Mouse (Mus musculus) left cerebral cortex, adult 2 months (tissue): ENCODE data around the gene Gm44790. TPM values are rescaled to one million over a fixed set of nuclear protein-coding genes. Genes with fewer than 3 reads are reported as not detected.
"Not testable (repeated sequence)": the region's sequence is repeated elsewhere in the genome, so short reads cannot be mapped to it uniquely, and the experiment has no call there.

Experiments
- DNase-seq, 2 experiments: peaks; one replicate each; pipeline ENCODE4 v3.0.0; 2021 to 2022; ENCODE audit warnings: low spot score in 2 of 2, mixed read lengths in 1 of 2; ENCODE audit errors: extremely low spot score in 1 of 2
- H3K27ac ChIP-seq: fragments of 200-600 bp; 2 replicates; pipeline ENCODE4 v1.8.1; 2022
- H3K4me3 ChIP-seq: fragments of 200-600 bp; 2 replicates; pipeline ENCODE4 v1.8.1; 2022
- CTCF ChIP-seq: fragments of 200-600 bp; IDR thresholded peaks from 2 replicates; pipeline ENCODE4 v1.8.1; 2022; ENCODE audit warnings: antibody characterized with exemption, mild to moderate bottlenecking, moderate library complexity
- intact Hi-C: fragments of 180-260 bp; cut with DNase I; formaldehyde crosslinking; loops from one replicate; pipeline ENCODE4 v1.15.1; 2025
- total RNA-seq, 2 experiments: library from RNA; stranded (reverse); gene quantifications; 2 replicates each; pipeline ENCODE4 v1.2.3; 2021

The Gm44790 gene
- total RNA-seq, 2 experiments from 2014 or later, result not detected

DNA sequence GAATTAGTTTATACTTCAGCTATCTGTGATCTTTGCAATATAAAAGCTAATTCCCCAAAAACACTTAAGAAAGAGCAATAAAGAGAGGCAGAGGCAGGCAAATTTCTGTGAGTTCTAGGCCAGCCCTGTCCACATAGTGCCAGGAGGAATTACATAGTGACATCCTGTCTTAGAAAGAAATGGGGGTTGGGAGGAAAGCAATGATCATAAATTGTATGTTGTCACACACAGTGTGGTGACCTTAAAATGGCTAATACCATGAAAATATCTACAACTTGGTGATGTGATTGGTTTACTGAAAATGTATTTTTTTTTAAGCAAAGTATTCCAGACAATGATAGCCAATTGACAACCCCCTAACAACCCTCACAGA lies 53.3 kb downstream of the Gm44790 start:
- no peak overlapping the region for H3K4me3 ChIP-seq
- intact Hi-C loops, result no loop called here
- TF ChIP-seq CTCF, result no peak
- no peak for DNase-seq
- no peak overlapping the region; the same call in 1 of the 2 replicates for H3K27ac ChIP-seq

DNA sequence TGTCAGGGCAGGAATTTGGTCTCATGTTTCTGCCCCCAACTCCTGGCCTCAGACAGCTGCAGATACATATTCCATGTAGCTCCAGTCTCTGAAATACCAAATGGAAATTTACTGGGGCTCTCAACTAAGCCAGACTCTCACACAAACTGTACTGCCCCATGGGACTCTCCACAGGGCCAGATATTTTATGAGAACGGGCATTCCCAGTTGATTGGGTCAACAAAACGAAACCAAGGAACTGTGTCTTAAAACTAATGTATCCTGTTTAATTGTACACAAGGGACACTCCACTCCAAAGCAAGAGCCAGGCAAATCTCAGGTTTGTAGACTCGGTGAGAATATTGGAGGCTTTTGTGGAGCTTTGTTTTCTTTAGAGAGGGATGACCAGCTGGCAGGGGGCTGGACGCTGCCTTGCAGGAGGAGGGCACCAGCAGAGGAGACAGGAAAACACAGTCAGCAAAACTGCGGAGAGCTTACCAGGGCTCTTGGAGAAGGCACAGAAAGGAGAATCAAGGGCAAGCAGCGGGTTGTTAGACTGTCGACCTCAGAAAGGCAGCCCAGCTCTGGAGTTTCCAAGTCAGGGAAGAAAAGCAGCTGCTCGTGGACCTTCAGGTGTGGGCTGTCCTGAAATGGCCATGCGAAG lies 53.9 kb downstream of the Gm44790 start:
- DNase-seq, result no peak
- Histone ChIP-seq H3K27ac (peak overlapping the region; percentile 49; the same call in 1 of the 2 replicates), H3K4me3 (peak overlapping the region; percentile 7)
- intact Hi-C loops, result no loop called here
- TF ChIP-seq CTCF, result no peak

DNA sequence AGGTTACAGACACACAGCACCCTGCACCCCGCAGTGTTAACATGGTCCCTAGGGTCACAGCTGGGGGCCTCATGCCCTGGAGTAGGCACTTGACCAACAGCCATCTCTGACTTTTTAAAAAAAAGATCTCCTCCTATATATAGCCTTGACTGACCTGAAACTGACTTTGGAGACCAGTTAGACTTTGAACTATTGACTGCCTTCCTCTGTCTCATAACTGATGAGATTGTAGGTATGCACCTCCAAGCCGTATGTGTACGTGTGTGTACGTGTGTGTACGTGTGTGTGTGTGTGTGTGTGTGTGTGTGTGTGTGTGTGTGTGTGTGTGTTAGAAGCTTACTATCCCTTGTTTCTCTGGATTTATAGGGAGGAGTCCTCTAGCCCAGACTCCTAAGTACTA lies 55.4 kb downstream of the Gm44790 start:
- H3K4me3 ChIP-seq, result no peak overlapping the region
- intact Hi-C loops, result no loop called here
- no peak for DNase-seq
- H3K27ac ChIP-seq, result no peak overlapping the region
- TF ChIP-seq CTCF, result no peak

DNA sequence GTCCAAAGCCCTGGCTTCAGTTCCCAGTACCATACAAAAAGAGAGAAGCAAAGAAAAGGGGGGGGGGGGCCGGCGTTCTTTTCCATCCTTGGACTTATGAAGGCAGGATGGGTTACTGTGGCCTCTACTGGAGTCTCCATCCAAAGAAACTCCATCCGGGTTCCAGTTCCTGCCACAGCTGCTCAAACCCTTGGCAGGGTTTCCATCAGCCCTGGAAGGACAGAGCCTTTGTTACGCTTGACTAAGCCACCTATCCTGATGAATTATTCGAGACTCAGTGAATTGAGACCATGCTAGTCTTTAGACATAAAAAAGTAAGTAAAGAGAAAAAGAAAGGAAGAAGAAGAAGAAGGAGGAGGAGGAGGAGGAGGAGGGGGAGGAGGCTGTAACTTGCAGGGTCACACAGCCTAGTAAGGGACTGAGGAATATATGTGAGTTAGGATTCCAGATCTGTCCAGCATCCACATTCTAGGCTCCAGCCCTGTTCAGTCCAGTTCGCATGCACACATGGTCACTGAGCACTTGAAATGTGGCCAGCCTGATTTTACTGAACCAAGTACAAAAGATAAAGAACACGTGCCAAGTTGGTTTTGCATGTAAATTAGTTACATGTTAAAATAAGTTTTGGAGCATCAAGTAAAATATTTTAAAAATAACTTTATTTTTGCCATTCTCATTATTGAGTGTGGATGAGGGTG lies 59.6 kb downstream of the Gm44790 start:
- Histone ChIP-seq H3K27ac (no peak overlapping the region), H3K4me3 (no peak overlapping the region)
- TF ChIP-seq CTCF, result no peak
- DNase-seq, result no peak
- intact Hi-C loops, result loop anchor here (5.0 kb wide), 1 partner anchor 36 kb away; no protein-coding TSS in a partner anchor

- Histone ChIP-seq H3K27ac (peak overlapping the region; percentile 92), H3K4me3 (peak overlapping the region; percentile 28)
- intact Hi-C loops, result loop anchor here (5.0 kb wide), 1 partner anchor 35 kb away; no protein-coding TSS in a partner anchor
- peak; percentile 56 to 67 for DNase-seq
- TF ChIP-seq CTCF, result no peak; the same call in 1 of the 2 replicates
These were observed 61.1 kb downstream of the Gm44790 start for GRCm38 (mm10) chr6:86487358-86488148.

- no peak overlapping the region for H3K4me3 ChIP-seq
- no peak for TF ChIP-seq CTCF
- intact Hi-C loops, result loop anchor here (5.0 kb wide), 1 partner anchor 34 kb away; no protein-coding TSS in a partner anchor
- peak overlapping the region; percentile 92 for H3K27ac ChIP-seq
- DNase-seq, result no peak
These were observed 61.7 kb downstream of the Gm44790 start for GRCm38 (mm10) chr6:86488149-86488485.

GRCm38 (mm10) chr6:86489945-86490344 lies 63.5 kb downstream of the Gm44790 start:
- Histone ChIP-seq H3K27ac (no peak overlapping the region), H3K4me3 (no peak overlapping the region)
- no peak for TF ChIP-seq CTCF
- DNase-seq, result no peak
- intact Hi-C loops, result loop anchor here (5.0 kb wide), 1 partner anchor 32 kb away; no protein-coding TSS in a partner anchor

- H3K4me3 ChIP-seq, intact Hi-C loops, DNase-seq, H3K27ac ChIP-seq: not testable (repeated sequence)
These were observed 64.0 kb downstream of the Gm44790 start for GRCm38 (mm10) chr6:86490413-86490812.

GRCm38 (mm10) chr6:86493469-86494263 lies 67.2 kb downstream of the Gm44790 start:
- no peak for TF ChIP-seq CTCF
- Histone ChIP-seq H3K4me3 (no peak overlapping the region), H3K27ac (no peak overlapping the region)
- intact Hi-C loops, result no loop called here
- no peak for DNase-seq

GRCm38 (mm10) chr6:86494767-86495166 lies 68.3 kb downstream of the Gm44790 start:
- H3K4me3 ChIP-seq, result no peak overlapping the region
- peak; percentile 28 for TF ChIP-seq CTCF
- intact Hi-C loops, result no loop called here
- no peak for DNase-seq
- H3K27ac ChIP-seq, result no peak overlapping the region

Other genes starting within 250 kb of the Gm44790 start
- 10 to 100 TPM; 11.7 to 13.1 TPM for gene Tgfa, start 231.4 kb upstream of the Gm44790 start, total RNA-seq
- gene Fam136a, start 61.0 kb upstream of the Gm44790 start, total RNA-seq, result 10 to 100 TPM; 21.3 to 21.8 TPM
- gene Snrpg, start 55.4 kb upstream of the Gm44790 start, total RNA-seq, result 10 to 100 TPM; 54.8 to 61.9 TPM
- gene Pcyox1, start 29.5 kb upstream of the Gm44790 start, total RNA-seq, result 100 to 1,000 TPM; 105 to 115 TPM
- 100 to 1,000 TPM; 117 to 119 TPM for gene Tia1, start 22.4 kb upstream of the Gm44790 start, total RNA-seq
- 10 to 100 TPM; 19.3 to 24.7 TPM for gene C87436, start 11.7 kb downstream of the Gm44790 start, total RNA-seq
- 100 to 1,000 TPM; 174 to 176 TPM for gene Pcbp1, start 99.7 kb downstream of the Gm44790 start, total RNA-seq
- gene Asprv1, start 201.5 kb downstream of the Gm44790 start, total RNA-seq, result 1 to 10 TPM; 1.8 to 2.5 TPM
- gene Mxd1, start 242.5 kb downstream of the Gm44790 start, total RNA-seq, result 10 to 100 TPM; 23.1 to 25.2 TPM